12 mouse cellular contexts compared by ENCODE assay signal in genomic region chr14:39859294-39859693, GRCm38 (mm10).
A peak's percentile ranks its signal among the peaks of the same experiment; 100 is the strongest.
DNase-seq lines count a peak whose midpoint lies in the region.
"Had no signal": no experiment of that assay in that cellular context is flagged by ENCODE, and none has a peak within 500 bp of the region (broad histone marks: within the 10 kb centered on the region; RNA-seq: fewer than 3 reads in every experiment).

No protein-coding gene starts in this region.

- intact Hi-C loops in heart, postnatal 25 days (cut with DNase I): no loop called here

- DNase-seq in adipocyte (ENCODE audit: low spot score): peak; percentile 2
- DNase-seq in cerebellum, adult 18-20 months: peak; percentile 20 to 22
- peak; percentile 11 for DNase-seq in cerebellum, adult 9-11 months
- peak; percentile 25 to 26 for DNase-seq in cerebellum, postnatal 36 days
- DNase-seq in heart, postnatal 25 days (ENCODE audit: low spot score): no peak
- DNase-seq in frontal cortex, postnatal 36 days (ENCODE audit: low spot score in 2 of 2): no peak
- DNase-seq: adrenal gland, adult 2 months; adrenal gland, postnatal 25 days; gastrocnemius, postnatal 36 days; heart, adult 18-20 months; heart, postnatal 10 days; kidney, adult 18-20 months had no signal

Comparison
In these comparisons a context has a peak if more than half of its experiments do, and no peak if none do; other contexts are left out.
1. DNase-seq: peak in adipocyte (single experiment), cerebellum, adult 18-20 months (2 of 2), cerebellum, adult 9-11 months (single experiment) and cerebellum, postnatal 36 days (2 of 2); none in heart, postnatal 25 days (single experiment) and frontal cortex, postnatal 36 days (0 of 2).